Mouse (Mus musculus) heart, postnatal 0 days (tissue): ENCODE data around the gene Krt20.

Source experiments
- CTCF ChIP-seq: IDR thresholded peaks from 2 replicates; pipeline ENCODE4 v1.5.1; 2016; ENCODE audit warnings: antibody characterized with exemption, control low read depth, low read depth
- EP300 ChIP-seq: IDR thresholded peaks from 2 replicates; pipeline ENCODE4 v1.6.1; 2016; ENCODE audit warnings: antibody characterized with exemption, low read depth

DNA sequence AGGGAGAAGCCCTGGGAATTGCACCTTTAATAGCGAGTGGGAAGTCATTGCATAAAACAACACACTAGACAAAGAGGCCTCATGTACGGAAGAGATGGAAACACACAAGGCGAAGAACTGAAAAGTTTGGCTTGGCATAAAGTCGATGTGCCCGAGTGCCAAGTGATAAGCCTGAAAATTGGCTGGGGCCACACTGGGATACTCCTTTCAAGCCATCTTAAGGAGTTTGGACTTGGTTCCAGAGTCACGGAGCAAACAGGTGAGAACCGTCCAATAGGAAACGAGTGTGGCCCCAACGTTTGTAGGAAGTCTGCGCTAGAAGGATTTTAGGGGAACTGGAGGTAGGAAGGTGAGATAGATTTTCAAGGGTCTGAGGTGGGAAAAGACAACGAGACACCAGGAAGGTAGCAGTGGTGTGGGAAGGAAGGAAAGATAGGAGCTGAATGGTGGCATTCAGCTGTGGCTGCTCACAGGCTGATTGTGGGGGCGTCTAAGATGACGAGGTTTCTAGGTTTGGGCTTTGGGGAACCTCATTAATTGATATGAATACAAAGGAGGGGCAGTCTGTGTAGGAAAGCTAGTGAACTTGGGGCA is 37.9 kb downstream of the Krt20 start:
- TF ChIP-seq EP300 (no peak), CTCF (no peak)
